Comparison of ENCODE assay signal across 23 mouse cellular contexts in genomic region chr8:18000750-18001149, GRCm38 (mm10).
DNase-seq lines count a peak whose midpoint lies in the region; ATAC-seq and TF ChIP-seq lines count a peak whose summit lies in the region.
"Had no signal": no experiment of that assay in that cellular context is flagged by ENCODE, and none has a peak within 500 bp of the region (broad histone marks: within the 10 kb centered on the region; RNA-seq: fewer than 3 reads in every experiment).

No protein-coding gene starts in this region.

- no peak overlapping the region for H3K4me2 ChIP-seq in forebrain, embryonic 16.5 days (ENCODE audit: low read length)
- no peak overlapping the region for H3K4me2 ChIP-seq in neural tube, embryonic 13.5 days
- H3K4me2 ChIP-seq in neural tube, embryonic 14.5 days (ENCODE audit: low read depth, low read length): no peak overlapping the region
- no peak overlapping the region for H3K4me2 ChIP-seq in neural tube, embryonic 15.5 days

- 55% methylated on average over 5 of the region's 5 CpGs for WGBS in forebrain, embryonic 16.5 days
- 89% methylated on average over 5 of the region's 5 CpGs for WGBS in forebrain, embryonic 10.5 days
- 62% methylated on average over 5 of the region's 5 CpGs for WGBS in neural tube, embryonic 13.5 days
- 65% methylated on average over 5 of the region's 5 CpGs for WGBS in neural tube, embryonic 14.5 days
- 59% methylated on average over 5 of the region's 5 CpGs for WGBS in neural tube, embryonic 15.5 days

- H3K9me3 ChIP-seq in forebrain, embryonic 16.5 days (ENCODE audit: control insufficient read depth, low read length): no peaks in the 10 kb centered on the region
- no peaks in the 10 kb centered on the region for H3K9me3 ChIP-seq in forebrain, embryonic 10.5 days
- H3K9me3 ChIP-seq in neural tube, embryonic 13.5 days: no peaks in the 10 kb centered on the region
- no peaks in the 10 kb centered on the region for H3K9me3 ChIP-seq in neural tube, embryonic 14.5 days (ENCODE audit: control insufficient read depth, low read length)
- H3K9me3 ChIP-seq in neural tube, embryonic 15.5 days (replicated peaks): no peaks in the 10 kb centered on the region
- H3K9me3 ChIP-seq: G1E had no signal

- no peaks in the 10 kb centered on the region for H3K4me1 ChIP-seq in forebrain, embryonic 16.5 days (replicated peaks; ENCODE audit: control insufficient read depth, insufficient read depth, low read length)
- H3K4me1 ChIP-seq in forebrain, embryonic 10.5 days: no peaks in the 10 kb centered on the region
- no peaks in the 10 kb centered on the region for H3K4me1 ChIP-seq in neural tube, embryonic 13.5 days (replicated peaks)
- no peaks in the 10 kb centered on the region for H3K4me1 ChIP-seq in neural tube, embryonic 14.5 days (ENCODE audit: control insufficient read depth, insufficient read depth, low read length)
- H3K4me1 ChIP-seq in neural tube, embryonic 15.5 days: no peaks in the 10 kb centered on the region

- H3K36me3 ChIP-seq in forebrain, embryonic 16.5 days (ENCODE audit: control insufficient read depth, insufficient read depth): no peaks in the 10 kb centered on the region
- H3K36me3 ChIP-seq in forebrain, embryonic 10.5 days (replicated peaks): no peaks in the 10 kb centered on the region
- H3K36me3 ChIP-seq in neural tube, embryonic 13.5 days: no peaks in the 10 kb centered on the region
- no peaks in the 10 kb centered on the region for H3K36me3 ChIP-seq in neural tube, embryonic 14.5 days (ENCODE audit: control insufficient read depth, insufficient read depth, low read length)
- H3K36me3 ChIP-seq in neural tube, embryonic 15.5 days: no peaks in the 10 kb centered on the region
- H3K36me3 ChIP-seq: G1E had no signal

- no peak overlapping the region for H3K4me3 ChIP-seq in forebrain, embryonic 16.5 days (replicated peaks; ENCODE audit: low read length)
- H3K4me3 ChIP-seq in forebrain, embryonic 10.5 days: no peak overlapping the region
- H3K4me3 ChIP-seq in neural tube, embryonic 13.5 days: no peak overlapping the region
- H3K4me3 ChIP-seq in neural tube, embryonic 14.5 days (ENCODE audit: low read depth, low read length): no peak overlapping the region
- H3K4me3 ChIP-seq in neural tube, embryonic 15.5 days (replicated peaks): no peak overlapping the region

- no peak for TF ChIP-seq CTCF in brain, embryonic 14.5 days (IDR thresholded peaks at IDR 0.05; ENCODE audit: borderline replicate concordance, extremely low read depth, insufficient read depth, insufficient read length)

- no peak overlapping the region for H3K27ac ChIP-seq in forebrain, embryonic 16.5 days (ENCODE audit: low read length)
- H3K27ac ChIP-seq in forebrain, embryonic 10.5 days: no peak overlapping the region
- no peak overlapping the region for H3K27ac ChIP-seq in neural tube, embryonic 13.5 days (replicated peaks)
- H3K27ac ChIP-seq in neural tube, embryonic 14.5 days (ENCODE audit: low read depth, low read length): no peak overlapping the region
- no peak overlapping the region for H3K27ac ChIP-seq in neural tube, embryonic 15.5 days (replicated peaks)

- ATAC-seq in forebrain, embryonic 16.5 days: 0 out of 2 replicates have a peak, but pooled peaks have one; percentile 50
- 0 out of 2 replicates have a peak, but pooled peaks have one; percentile 27 for ATAC-seq in neural tube, embryonic 13.5 days (ENCODE audit: low read depth)
- ATAC-seq in neural tube, embryonic 14.5 days (ENCODE audit: low read depth): peak; percentile 61; the same call in 1 of the 2 replicates
- ATAC-seq in neural tube, embryonic 15.5 days (ENCODE audit: low FRiP score): no peak
- ATAC-seq: activated CD4-positive, CD25-positive, alpha-beta regulatory T cell, adult 4 months; CD4-positive, CD25-positive, alpha-beta regulatory T cell, adult 4 months; Patski had no signal

- DNase-seq in forebrain, embryonic 10.5 days (ENCODE audit: extremely low spot score, low spot score): no peak
- no peak for DNase-seq in neural tube, embryonic 10.5 days (ENCODE audit: extremely low spot score, low spot score)
- DNase-seq in brain, embryonic 14.5 days (ENCODE audit: low read depth): peak; percentile 20
- DNase-seq in kidney, postnatal 4 days: no peak
- DNase-seq: adrenal gland, adult 2 months; adrenal gland, adult 8-10 months; adrenal gland, postnatal 10 days; adrenal gland, postnatal 14 days; adrenal gland, postnatal 25 days; adrenal gland, postnatal 36 days; B cell, adult 2 months; cerebellum, adult 11 months; cerebellum, adult 11-12 months; cerebellum, adult 18-20 months had no signal

- no peak overlapping the region for H3K9ac ChIP-seq in forebrain, embryonic 16.5 days (replicated peaks; ENCODE audit: low read depth, low read length)
- H3K9ac ChIP-seq in neural tube, embryonic 13.5 days: no peak overlapping the region
- no peak overlapping the region for H3K9ac ChIP-seq in neural tube, embryonic 14.5 days (replicated peaks; ENCODE audit: low read depth, low read length)
- no peak overlapping the region for H3K9ac ChIP-seq in neural tube, embryonic 15.5 days (replicated peaks)

- no peaks in the 10 kb centered on the region for H3K27me3 ChIP-seq in forebrain, embryonic 16.5 days (replicated peaks; ENCODE audit: control insufficient read depth, insufficient read depth, low read length)
- no peaks in the 10 kb centered on the region for H3K27me3 ChIP-seq in forebrain, embryonic 10.5 days (ENCODE audit: poor library complexity, severe bottlenecking)
- no peaks in the 10 kb centered on the region for H3K27me3 ChIP-seq in neural tube, embryonic 13.5 days
- no peaks in the 10 kb centered on the region for H3K27me3 ChIP-seq in neural tube, embryonic 14.5 days (ENCODE audit: control insufficient read depth, insufficient read depth, low read length)
- no peaks in the 10 kb centered on the region for H3K27me3 ChIP-seq in neural tube, embryonic 15.5 days (replicated peaks)
- H3K27me3 ChIP-seq: CH12.LX, Patski had no signal

- no peak for TF ChIP-seq POLR2A in brain, embryonic 14.5 days (IDR thresholded peaks at IDR 0.05; ENCODE audit: borderline replicate concordance, extremely low read depth, insufficient read depth, insufficient read length, poor library complexity, severe bottlenecking)
